Mouse (Mus musculus): Measurements from ENCODE around the gene Rho. TPM values are rescaled to one million over a fixed set of nuclear protein-coding genes. Genes with fewer than 3 reads are reported as not detected.

The Rho gene
- polyA plus RNA-seq, 2 experiments = 0.22 to 0.67 TPM

DNA sequence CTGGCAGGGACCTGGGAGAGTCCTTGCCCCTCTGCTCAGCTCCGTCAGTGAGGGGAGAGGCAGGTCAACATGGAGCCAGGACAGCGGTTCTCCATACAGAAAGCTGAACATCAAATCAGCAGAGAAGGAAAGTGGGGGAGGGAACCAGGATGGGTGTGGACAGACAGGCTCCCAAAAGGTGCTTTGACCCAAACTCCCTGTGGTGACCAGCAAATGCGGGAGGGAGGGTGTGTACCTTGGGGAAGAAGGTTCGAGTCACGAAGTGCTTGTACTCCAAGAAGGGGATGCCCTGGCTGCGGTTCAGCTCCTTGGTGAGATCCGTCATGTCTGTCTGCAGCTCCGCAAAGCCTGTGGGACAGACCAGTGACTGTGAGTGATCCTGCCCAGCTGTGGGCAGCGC is 32.1 kb downstream of the Rho start:
- TF ChIP-seq POLR2A (IDR thresholded peaks at IDR 0.05; ENCODE audit: borderline replicate concordance, extremely low read depth, insufficient read depth, insufficient read length) = no peak
- H3K4me2 ChIP-seq (replicated peaks; ENCODE audit: low read depth, low read length, severe bottlenecking) = no peak overlapping the region
- 65% methylated on average over 9 of the region's 9 CpGs for WGBS
- peaks cover 6% of the 10 kb centered on the region for H3K36me3 ChIP-seq (ENCODE audit: control insufficient read depth, insufficient read depth, low read length)
- DNase-seq (ENCODE audit: low spot score) = no peak
- H3K4me3 ChIP-seq (replicated peaks; ENCODE audit: low read length) = no peak overlapping the region
- ATAC-seq (ENCODE audit: low FRiP score, low read depth) = no peak
- H3K9ac ChIP-seq (ENCODE audit: low read depth, low read length, severe bottlenecking) = no peak overlapping the region
- no peak overlapping the region for H3K27ac ChIP-seq (replicated peaks; ENCODE audit: low read depth, low read length)
- H3K9me3 ChIP-seq (ENCODE audit: control insufficient read depth, low read length) = no peaks in the 10 kb centered on the region
- peaks cover 6% of the 10 kb centered on the region for H3K4me1 ChIP-seq (ENCODE audit: control insufficient read depth, insufficient read depth, low read length)
- H3K27me3 ChIP-seq (ENCODE audit: control insufficient read depth, insufficient read depth, low read length) = no peaks in the 10 kb centered on the region

DNA sequence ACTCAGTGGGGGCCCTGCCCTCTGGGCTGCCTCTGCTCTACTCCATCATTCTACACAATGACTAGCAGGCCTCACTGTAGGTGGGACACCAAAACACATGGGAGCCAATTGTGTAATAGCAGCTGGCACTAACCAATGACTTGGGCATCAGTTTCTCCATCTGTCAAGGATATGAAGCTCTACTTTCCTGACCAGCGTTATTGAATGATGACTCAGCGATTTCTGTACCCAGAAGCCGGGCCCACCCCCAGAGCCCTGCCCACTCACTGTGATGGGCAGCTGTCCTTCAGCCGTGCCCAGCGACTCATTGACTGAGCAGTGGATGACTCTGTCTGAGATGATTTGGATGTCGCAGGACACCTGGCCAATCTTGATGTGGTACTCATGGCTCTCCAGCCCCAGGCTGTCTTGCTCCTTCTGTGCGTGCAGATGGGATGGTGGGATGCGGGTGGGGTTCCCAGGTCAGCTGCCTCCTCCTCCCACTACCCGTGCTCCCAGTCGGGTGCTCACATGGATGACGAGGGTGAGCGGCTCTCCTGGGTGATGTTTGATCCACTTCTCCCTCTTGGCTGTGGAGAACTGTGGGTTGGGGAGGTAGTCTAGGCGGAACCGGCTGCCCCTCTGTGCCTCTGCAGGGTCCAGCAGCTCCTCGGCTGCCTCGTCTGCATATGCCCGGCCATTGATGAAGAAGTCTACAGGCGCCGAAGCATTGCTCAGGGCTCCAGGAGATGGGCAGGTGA is 34.8 kb downstream of the Rho start:
- H3K4me2 ChIP-seq (replicated peaks; ENCODE audit: low read depth, low read length, severe bottlenecking) = no peak overlapping the region
- no peak overlapping the region for H3K27ac ChIP-seq (replicated peaks; ENCODE audit: low read depth, low read length)
- H3K4me3 ChIP-seq (replicated peaks; ENCODE audit: low read length) = no peak overlapping the region
- H3K9ac ChIP-seq (ENCODE audit: low read depth, low read length, severe bottlenecking) = no peak overlapping the region
- H3K36me3 ChIP-seq (ENCODE audit: control insufficient read depth, insufficient read depth, low read length) = peaks cover 6% of the 10 kb centered on the region
- H3K9me3 ChIP-seq (ENCODE audit: control insufficient read depth, low read length) = no peaks in the 10 kb centered on the region
- ATAC-seq (ENCODE audit: low FRiP score, low read depth) (no peak), DNase-seq (ENCODE audit: low spot score) (no peak)
- WGBS = 97% methylated on average over 19 of the region's 19 CpGs
- H3K4me1 ChIP-seq (ENCODE audit: control insufficient read depth, insufficient read depth, low read length) = peaks cover 10% of the 10 kb centered on the region
- no peak for TF ChIP-seq POLR2A (IDR thresholded peaks at IDR 0.05; ENCODE audit: borderline replicate concordance, extremely low read depth, insufficient read depth, insufficient read length)
- no peaks in the 10 kb centered on the region for H3K27me3 ChIP-seq (ENCODE audit: control insufficient read depth, insufficient read depth, low read length)

DNA sequence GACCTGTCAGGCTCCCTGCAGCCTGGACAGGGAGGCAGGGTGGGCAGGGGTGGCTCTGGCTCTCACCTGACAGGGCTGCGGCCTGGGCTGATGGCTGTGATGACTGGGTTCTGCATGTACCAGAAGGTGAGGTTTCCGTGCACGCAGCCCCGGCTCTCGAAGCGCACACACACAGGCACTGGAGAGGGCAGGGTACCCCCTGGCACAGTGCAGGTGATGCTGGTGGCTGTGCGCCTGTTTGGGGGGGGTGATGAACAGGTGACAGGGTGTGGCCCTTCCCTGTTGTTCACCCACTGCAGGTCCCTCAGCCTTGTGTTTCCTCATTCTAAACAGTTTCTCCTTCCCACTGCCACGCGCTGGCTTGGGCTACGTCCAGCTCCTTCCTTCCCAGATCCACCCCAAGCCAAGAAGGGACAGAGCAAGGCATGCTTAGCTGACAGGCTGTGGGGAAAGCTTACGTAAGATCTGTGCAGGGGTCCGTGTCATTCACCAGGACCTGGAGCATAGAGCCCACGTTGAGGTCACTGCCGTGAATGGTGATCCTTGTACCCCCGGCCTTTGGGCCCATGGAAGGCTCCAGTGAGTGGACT is 35.8 kb downstream of the Rho start:
- Histone ChIP-seq H3K4me3 (replicated peaks; ENCODE audit: low read length) (no peak overlapping the region), H3K36me3 (ENCODE audit: control insufficient read depth, insufficient read depth, low read length) (peaks cover 6% of the 10 kb centered on the region), H3K4me2 (replicated peaks; ENCODE audit: low read depth, low read length, severe bottlenecking) (no peak overlapping the region), H3K9ac (ENCODE audit: low read depth, low read length, severe bottlenecking) (no peak overlapping the region), H3K4me1 (ENCODE audit: control insufficient read depth, insufficient read depth, low read length) (peaks cover 19% of the 10 kb centered on the region), H3K27me3 (ENCODE audit: control insufficient read depth, insufficient read depth, low read length) (no peaks in the 10 kb centered on the region), H3K27ac (replicated peaks; ENCODE audit: low read depth, low read length) (no peak overlapping the region), H3K9me3 (ENCODE audit: control insufficient read depth, low read length) (no peaks in the 10 kb centered on the region)
- WGBS = 91% methylated on average over 11 of the region's 15 CpGs
- DNase-seq (ENCODE audit: low spot score) (no peak), ATAC-seq (ENCODE audit: low FRiP score, low read depth) (no peak)
- TF ChIP-seq POLR2A (IDR thresholded peaks at IDR 0.05; ENCODE audit: borderline replicate concordance, extremely low read depth, insufficient read depth, insufficient read length) = no peak

DNA sequence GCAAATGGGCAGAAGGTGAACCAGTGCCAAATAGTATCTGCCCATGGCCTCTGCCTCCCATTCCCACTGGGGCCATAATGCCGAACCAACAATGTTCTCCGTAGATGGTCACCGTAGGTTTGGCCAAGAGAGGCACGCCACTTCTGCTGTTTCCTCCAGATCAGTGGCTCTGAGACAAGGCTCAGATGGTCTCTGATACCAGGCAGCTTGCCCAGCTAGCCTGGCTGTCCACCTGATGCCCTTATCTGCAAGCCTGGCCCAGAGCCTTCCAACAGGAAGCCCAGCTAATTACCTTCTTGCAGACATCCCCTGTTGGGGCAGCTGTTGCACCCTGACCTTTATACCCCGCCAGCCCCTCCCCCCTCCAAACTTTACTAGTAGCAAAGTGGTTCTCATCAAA is 36.5 kb downstream of the Rho start:
- Histone ChIP-seq H3K9me3 (ENCODE audit: control insufficient read depth, low read length) (no peaks in the 10 kb centered on the region), H3K9ac (ENCODE audit: low read depth, low read length, severe bottlenecking) (no peak overlapping the region), H3K4me2 (replicated peaks; ENCODE audit: low read depth, low read length, severe bottlenecking) (no peak overlapping the region), H3K36me3 (ENCODE audit: control insufficient read depth, insufficient read depth, low read length) (peaks cover 6% of the 10 kb centered on the region), H3K4me1 (ENCODE audit: control insufficient read depth, insufficient read depth, low read length) (peaks cover 20% of the 10 kb centered on the region), H3K4me3 (replicated peaks; ENCODE audit: low read length) (no peak overlapping the region), H3K27me3 (ENCODE audit: control insufficient read depth, insufficient read depth, low read length) (no peaks in the 10 kb centered on the region), H3K27ac (replicated peaks; ENCODE audit: low read depth, low read length) (no peak overlapping the region)
- no peak for ATAC-seq (ENCODE audit: low FRiP score, low read depth)
- DNase-seq (ENCODE audit: low spot score) = no peak
- TF ChIP-seq POLR2A (IDR thresholded peaks at IDR 0.05; ENCODE audit: borderline replicate concordance, extremely low read depth, insufficient read depth, insufficient read length) = no peak
- 57% methylated on average over 5 of the region's 5 CpGs for WGBS

DNA sequence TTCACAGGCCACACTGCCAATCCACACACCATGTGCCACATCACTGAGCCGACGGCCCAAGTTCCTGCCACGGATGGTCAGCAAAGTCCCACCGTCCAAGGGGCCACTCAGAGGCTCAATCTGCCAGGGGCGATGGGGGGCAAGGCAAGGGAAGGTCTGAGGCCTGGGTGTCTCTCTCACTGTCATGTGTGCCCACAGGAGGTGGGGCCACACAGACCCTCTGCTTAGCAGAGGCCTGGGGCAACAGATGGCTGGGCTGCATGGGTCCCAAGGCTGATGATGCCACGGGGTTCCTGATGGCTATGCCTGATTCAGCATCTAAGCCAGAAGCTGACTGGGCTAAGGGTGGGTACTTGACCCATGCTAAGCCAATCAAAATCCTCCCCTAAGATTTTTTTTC is 37.2 kb downstream of the Rho start:
- no peak for DNase-seq (ENCODE audit: low spot score)
- peaks cover 6% of the 10 kb centered on the region for H3K36me3 ChIP-seq (ENCODE audit: control insufficient read depth, insufficient read depth, low read length)
- no peak overlapping the region for H3K9ac ChIP-seq (ENCODE audit: low read depth, low read length, severe bottlenecking)
- ATAC-seq (ENCODE audit: low FRiP score, low read depth) = no peak
- WGBS = 61% methylated on average over 6 of the region's 6 CpGs
- no peaks in the 10 kb centered on the region for H3K27me3 ChIP-seq (ENCODE audit: control insufficient read depth, insufficient read depth, low read length)
- H3K9me3 ChIP-seq (ENCODE audit: control insufficient read depth, low read length) = no peaks in the 10 kb centered on the region
- no peak overlapping the region for H3K27ac ChIP-seq (replicated peaks; ENCODE audit: low read depth, low read length)
- H3K4me1 ChIP-seq (ENCODE audit: control insufficient read depth, insufficient read depth, low read length) = peaks cover 20% of the 10 kb centered on the region
- no peak overlapping the region for H3K4me2 ChIP-seq (replicated peaks; ENCODE audit: low read depth, low read length, severe bottlenecking)
- H3K4me3 ChIP-seq (replicated peaks; ENCODE audit: low read length) = no peak overlapping the region
- no peak for TF ChIP-seq POLR2A (IDR thresholded peaks at IDR 0.05; ENCODE audit: borderline replicate concordance, extremely low read depth, insufficient read depth, insufficient read length)
